Mouse (Mus musculus): Measurements from ENCODE around the gene Gpc6. TPM values are rescaled to one million over a fixed set of nuclear protein-coding genes. Genes with fewer than 3 reads are reported as not detected.

Gene Gpc6
- total RNA-seq, 2 experiments from 2014 or later: 1.7 to 4.1 TPM

GRCm38 (mm10) chr14:116928796-116929529 lies 3.8 kb downstream of the Gpc6 start:
- no peak for DNase-seq
- no peak overlapping the region for H3K4me3 ChIP-seq
- no peak for TF ChIP-seq CTCF (IDR thresholded peaks at IDR 0.05)
- intact Hi-C loops (cut with DNase I): no loop called here
- H3K27ac ChIP-seq: no peak overlapping the region

GRCm38 (mm10) chr14:116933825-116934224 lies 8.7 kb downstream of the Gpc6 start:
- DNase-seq: peak; percentile 34
- no peak overlapping the region for H3K27ac ChIP-seq
- no peak for TF ChIP-seq CTCF (IDR thresholded peaks at IDR 0.05)
- intact Hi-C loops (cut with DNase I): no loop called here
- H3K4me3 ChIP-seq: no peak overlapping the region

DNA sequence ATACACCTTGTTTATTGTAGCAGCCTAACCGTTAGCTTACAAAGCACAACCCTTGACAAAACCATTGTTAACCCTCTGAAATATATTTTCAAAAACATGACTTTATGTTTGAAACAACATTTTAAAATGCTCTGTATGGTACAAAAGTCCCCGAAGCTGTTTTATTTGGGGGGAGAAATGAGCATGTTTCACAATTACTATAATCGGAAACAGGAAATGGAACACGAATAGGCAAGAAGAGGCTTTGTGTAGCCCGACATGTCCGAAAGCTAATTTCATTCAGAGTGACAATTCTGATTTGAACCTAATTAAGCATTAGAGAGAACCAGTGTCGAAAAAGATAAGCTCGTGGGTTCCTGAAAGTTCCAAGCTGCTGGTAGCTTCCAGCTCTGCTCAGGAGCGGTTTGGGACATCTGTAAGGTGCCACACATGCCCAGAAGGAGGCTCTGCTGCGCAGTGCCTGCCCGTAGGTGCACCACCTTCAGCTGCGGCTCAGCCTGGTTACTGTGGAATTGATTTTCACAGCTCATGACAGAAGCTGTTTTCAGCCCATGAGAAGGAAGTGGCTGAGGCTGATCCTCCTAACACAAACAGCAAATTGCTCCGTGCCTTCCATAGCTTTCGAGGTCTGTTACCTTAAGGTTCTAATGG lies 12.9 kb downstream of the Gpc6 start:
- TF ChIP-seq CTCF (IDR thresholded peaks at IDR 0.05): peak; percentile 29; the same call in 1 of the 2 replicates
- DNase-seq: no peak
- Histone ChIP-seq H3K27ac (no peak overlapping the region), H3K4me3 (no peak overlapping the region)
- intact Hi-C loops (cut with DNase I): no loop called here

- DNase-seq: no peak
- intact Hi-C loops (cut with DNase I): no loop called here
- TF ChIP-seq CTCF (IDR thresholded peaks at IDR 0.05): no peak
- Histone ChIP-seq H3K4me3 (no peak overlapping the region), H3K27ac (no peak overlapping the region)
Measured at GRCm38 (mm10) chr14:116938735-116939134, 13.6 kb downstream of the Gpc6 start.

GRCm38 (mm10) chr14:116939561-116939960 lies 14.4 kb downstream of the Gpc6 start:
- no peak for DNase-seq
- TF ChIP-seq CTCF (IDR thresholded peaks at IDR 0.05): no peak
- Histone ChIP-seq H3K27ac (no peak overlapping the region), H3K4me3 (no peak overlapping the region)
- intact Hi-C loops (cut with DNase I): no loop called here

DNA sequence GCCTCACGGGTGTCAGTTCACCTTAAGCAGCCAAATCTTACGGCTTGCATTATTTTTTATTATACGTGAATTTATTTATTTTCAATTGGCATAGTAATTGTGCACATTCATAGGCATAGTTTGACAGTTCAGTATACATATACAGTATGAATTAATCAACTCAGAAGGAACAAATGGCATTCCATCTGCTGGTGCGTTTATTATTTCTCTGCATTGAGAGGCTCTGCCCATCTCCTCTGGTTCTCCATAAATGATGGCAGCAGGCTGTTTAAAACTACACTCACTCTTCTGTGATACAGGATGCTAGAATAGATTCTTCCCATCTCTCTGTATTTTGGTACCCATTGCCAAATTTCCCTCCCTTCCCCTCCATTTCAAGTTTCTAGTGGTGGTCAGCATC lies 16.7 kb downstream of the Gpc6 start:
- H3K4me3 ChIP-seq: no peak overlapping the region
- DNase-seq: no peak
- intact Hi-C loops (cut with DNase I): no loop called here
- no peak for TF ChIP-seq CTCF (IDR thresholded peaks at IDR 0.05)
- H3K27ac ChIP-seq: no peak overlapping the region

DNA sequence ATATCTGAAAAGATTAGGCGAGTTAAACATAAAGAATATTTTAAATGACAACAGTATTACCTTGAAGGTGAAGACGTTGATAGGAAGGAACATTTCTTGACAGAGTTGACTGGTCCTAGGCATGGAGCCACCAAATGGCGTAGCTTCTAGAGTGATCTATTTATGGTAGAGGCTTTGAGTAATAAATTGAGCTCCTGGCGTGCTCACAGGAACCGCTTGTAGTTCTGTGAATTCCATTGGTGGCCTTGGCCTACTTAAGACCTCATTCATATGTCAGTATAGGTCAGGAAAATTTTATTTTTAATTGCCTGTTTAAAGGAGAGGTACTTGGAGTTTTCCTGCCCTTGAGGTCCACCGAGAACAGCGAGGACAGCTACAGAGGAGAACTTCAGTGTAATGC lies 18.6 kb downstream of the Gpc6 start:
- intact Hi-C loops (cut with DNase I): no loop called here
- peak; percentile 24 for DNase-seq

GRCm38 (mm10) chr14:116945975-116946374 lies 20.9 kb downstream of the Gpc6 start:
- DNase-seq: no peak
- TF ChIP-seq CTCF (IDR thresholded peaks at IDR 0.05): no peak
- intact Hi-C loops (cut with DNase I): no loop called here
- Histone ChIP-seq H3K27ac (no peak overlapping the region), H3K4me3 (no peak overlapping the region)

More for the DNA sequence above, 18.6 kb downstream of the Gpc6 start:
- Histone ChIP-seq H3K27ac (no peak overlapping the region), H3K4me3 (no peak overlapping the region)
- TF ChIP-seq CTCF (IDR thresholded peaks at IDR 0.05): no peak

GRCm38 (mm10) chr14:116947461-116947860 lies 22.3 kb downstream of the Gpc6 start:
- no peak for TF ChIP-seq CTCF (IDR thresholded peaks at IDR 0.05)
- H3K27ac ChIP-seq: no peak overlapping the region
- DNase-seq: no peak
- no peak overlapping the region for H3K4me3 ChIP-seq
- intact Hi-C loops (cut with DNase I): no loop called here

DNA sequence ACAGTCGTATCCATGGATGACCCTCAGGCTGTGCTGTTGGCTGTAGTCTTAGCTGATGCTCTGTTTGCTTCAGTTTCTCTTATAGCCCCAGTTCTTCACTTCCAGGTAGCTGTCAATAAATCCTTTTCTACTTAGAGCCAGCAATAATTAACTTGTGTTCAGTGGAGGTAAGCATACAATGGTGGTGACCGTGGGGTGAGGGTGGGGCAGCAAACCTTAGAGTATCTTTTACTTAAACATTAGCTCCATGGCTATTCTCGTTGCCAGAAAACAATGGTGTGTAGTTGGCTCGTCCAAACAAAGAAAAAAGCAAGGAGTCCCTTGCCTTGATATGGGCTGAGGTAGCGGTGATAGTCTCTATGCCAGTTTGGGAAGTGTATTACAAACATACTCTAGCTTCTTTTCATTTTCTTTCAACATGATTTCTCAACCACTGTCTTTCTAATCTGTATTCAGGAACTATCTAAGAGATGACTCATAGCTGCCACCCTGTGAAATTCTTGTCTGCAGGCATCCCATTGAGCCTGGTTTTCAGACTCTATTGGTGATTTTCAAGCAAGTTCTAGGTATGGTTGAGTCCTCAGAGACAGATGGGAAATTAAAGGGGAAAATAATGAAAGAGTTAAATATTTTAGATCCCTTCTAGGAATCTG lies 22.9 kb downstream of the Gpc6 start:
- DNase-seq: no peak
- no peak overlapping the region for H3K27ac ChIP-seq
- no peak for TF ChIP-seq CTCF (IDR thresholded peaks at IDR 0.05)
- no peak overlapping the region for H3K4me3 ChIP-seq
- intact Hi-C loops (cut with DNase I): no loop called here

DNA sequence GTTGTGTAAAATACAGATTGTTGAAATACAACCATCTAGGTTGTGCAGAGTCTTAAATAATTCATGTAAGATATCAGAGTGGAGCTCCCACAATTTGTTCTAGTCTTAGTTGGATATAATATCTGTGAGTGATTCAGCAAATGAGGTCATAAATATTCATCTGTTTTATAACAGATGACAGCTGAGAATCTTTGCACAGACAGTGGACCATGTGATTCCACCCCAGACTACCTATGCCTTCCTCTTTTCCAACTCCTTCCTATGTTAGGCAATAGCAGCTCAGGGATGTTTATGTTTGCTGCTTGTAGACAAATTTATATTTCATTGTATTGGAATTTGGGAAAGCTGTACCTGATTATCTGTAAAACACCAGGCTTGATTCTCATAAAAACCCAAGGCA lies 32.0 kb downstream of the Gpc6 start:
- no peak for DNase-seq
- Histone ChIP-seq H3K4me3 (no peak overlapping the region), H3K27ac (no peak overlapping the region)
- no peak for TF ChIP-seq CTCF (IDR thresholded peaks at IDR 0.05)
- intact Hi-C loops (cut with DNase I): no loop called here

GRCm38 (mm10) chr14:116964837-116965236 lies 39.7 kb downstream of the Gpc6 start:
- no peak overlapping the region for H3K27ac ChIP-seq
- no peak overlapping the region for H3K4me3 ChIP-seq
- intact Hi-C loops (cut with DNase I): no loop called here
- DNase-seq: no peak
- TF ChIP-seq CTCF (IDR thresholded peaks at IDR 0.05): no peak

DNA sequence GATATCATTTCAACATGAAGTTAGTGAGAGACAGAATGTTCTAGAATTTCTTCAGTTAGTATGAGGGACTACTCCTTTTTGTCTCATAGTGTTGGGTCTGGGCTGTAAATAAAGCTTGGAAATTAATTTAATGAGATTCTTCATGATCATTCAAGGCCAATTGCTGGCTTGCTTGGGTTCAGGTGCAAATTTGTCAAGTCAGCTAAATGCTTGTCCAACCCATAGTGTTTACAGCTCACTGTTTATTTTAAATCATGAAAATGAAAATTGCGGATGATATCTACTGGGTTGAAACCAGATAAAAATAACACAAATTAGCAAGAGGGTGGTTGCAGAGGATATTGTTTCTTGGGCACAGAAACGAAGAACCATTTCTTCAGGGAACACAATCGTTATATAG lies 49.6 kb downstream of the Gpc6 start:
- intact Hi-C loops (cut with DNase I): no loop called here
- H3K27ac ChIP-seq: no peak overlapping the region
- DNase-seq: no peak
- H3K4me3 ChIP-seq: no peak overlapping the region
- TF ChIP-seq CTCF (IDR thresholded peaks at IDR 0.05): no peak
